Mouse (Mus musculus) G1E (cell line): ENCODE results near the gene Olfr90. TPM values are rescaled to one million over a fixed set of nuclear protein-coding genes. Genes with fewer than 3 reads are reported as not detected.

Experiments used
- ATAC-seq: 2 replicates; pipeline ENCODE4 v1.8.0; 2016; ENCODE audit warnings: mild to moderate bottlenecking; ENCODE audit not compliant: insufficient number of reproducible peaks, poor library complexity, low FRiP score, severe bottlenecking; ENCODE audit errors: extremely low read depth
- DNase-seq: peaks from one replicate; pipeline ENCODE4 v3.0.0; 2012; ENCODE audit warnings: low spot score
- H3K27me3 ChIP-seq: 2 replicates; pipeline ENCODE4 v1.6.1; 2012; ENCODE audit warnings: mild to moderate bottlenecking, low read length, inconsistent platforms; ENCODE audit not compliant: insufficient read depth
- H3K36me3 ChIP-seq: replicated peaks from 2 replicates; pipeline ENCODE3; 2012; ENCODE audit warnings: mild to moderate bottlenecking, inconsistent platforms
- H3K4me1 ChIP-seq: 2 replicates; pipeline ENCODE4 v1.6.1; 2012; ENCODE audit warnings: low read depth, low read length, inconsistent platforms, mixed read lengths; ENCODE audit not compliant: insufficient read depth
- H3K4me3 ChIP-seq: 2 replicates; pipeline ENCODE4 v1.5.1; 2012; ENCODE audit warnings: low read depth, mild to moderate bottlenecking, inconsistent platforms, low read length, moderate library complexity, mixed read lengths
- H3K9me3 ChIP-seq: replicated peaks from 2 replicates; pipeline ENCODE4 v1.6.1; 2012; ENCODE audit warnings: inconsistent platforms
- CTCF ChIP-seq: IDR thresholded peaks from 2 replicates; pipeline ENCODE4 v1.5.1; 2012; ENCODE audit warnings: low read depth, low read length, inconsistent platforms, mixed read lengths
- GATA1 ChIP-seq: IDR thresholded peaks from 2 replicates; pipeline ENCODE4 v1.6.1; 2012; ENCODE audit warnings: borderline replicate concordance, low read length, inconsistent platforms, mixed read lengths
- GATA2 ChIP-seq: IDR thresholded peaks from 2 replicates; pipeline ENCODE4 v1.6.1; 2012; ENCODE audit warnings: low read depth, low read length, inconsistent platforms, borderline replicate concordance
- POLR2AphosphoS5 ChIP-seq: IDR thresholded peaks from 2 replicates; pipeline ENCODE4 v1.6.1; 2012; ENCODE audit warnings: low read depth, low read length, inconsistent platforms; ENCODE audit not compliant: insufficient replicate concordance
- TAL1 ChIP-seq: conservative IDR thresholded peaks from 2 replicates; pipeline ENCODE4 v1.6.1; 2012; ENCODE audit warnings: low read depth, low read length, inconsistent platforms, mixed read lengths
- polyA plus RNA-seq: library from polyadenylated mRNA; stranded (reverse); fragments of >175 nt; gene quantifications from 2 replicates; pipeline ENCODE4 v1.2.3, GENCODE M21; 2012
- total RNA-seq, 2 experiments: library from RNA; stranded (forward) in 1 of 2; stranded (reverse) in 1 of 2; fragments of 200-1000 nt in 1 of 2; fragments of >200 nt in 1 of 2; fragmentation: Nextera tagmentation in 1 of 2; gene quantifications; 2 replicates each; pipeline ENCODE4 v1.2.3; 2014 to 2017

Olfr90 gene
- total and polyA plus RNA-seq, 3 experiments: 0.27 TPM; not detected in 2

DNA sequence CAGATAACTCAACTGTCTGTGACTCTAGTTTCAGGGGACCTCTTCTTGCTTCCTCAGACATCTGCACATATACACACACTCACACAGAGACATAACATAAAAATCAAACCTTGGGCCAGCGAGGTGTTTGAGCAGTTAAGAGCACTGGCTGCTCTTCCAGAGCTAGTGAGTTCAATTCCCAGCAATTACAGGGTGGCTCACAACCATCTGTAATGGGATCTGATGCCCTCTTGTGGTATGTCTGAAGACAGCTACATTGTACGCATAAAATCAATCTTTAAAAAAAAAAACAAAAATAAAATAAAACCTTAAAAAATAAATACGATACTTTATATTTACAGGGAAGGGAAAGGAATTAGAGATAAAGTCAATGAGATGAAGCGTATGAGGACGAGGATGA is 3.7 kb downstream of the Olfr90 start:
- no peaks in the 10 kb centered on the region for H3K9me3 ChIP-seq
- peaks cover 5% of the 10 kb centered on the region; the same call in 1 of the 2 replicates for H3K27me3 ChIP-seq
- H3K4me1 ChIP-seq: no peaks in the 10 kb centered on the region
- DNase-seq (no peak), ATAC-seq (no peak)
- no peaks in the 10 kb centered on the region for H3K36me3 ChIP-seq
- no peak overlapping the region for H3K4me3 ChIP-seq
- TF ChIP-seq GATA2: no peak
- no peak for TF ChIP-seq GATA1
- no peak for TF ChIP-seq POLR2AphosphoS5
- no peak for TF ChIP-seq CTCF
- TF ChIP-seq TAL1: no peak

DNA sequence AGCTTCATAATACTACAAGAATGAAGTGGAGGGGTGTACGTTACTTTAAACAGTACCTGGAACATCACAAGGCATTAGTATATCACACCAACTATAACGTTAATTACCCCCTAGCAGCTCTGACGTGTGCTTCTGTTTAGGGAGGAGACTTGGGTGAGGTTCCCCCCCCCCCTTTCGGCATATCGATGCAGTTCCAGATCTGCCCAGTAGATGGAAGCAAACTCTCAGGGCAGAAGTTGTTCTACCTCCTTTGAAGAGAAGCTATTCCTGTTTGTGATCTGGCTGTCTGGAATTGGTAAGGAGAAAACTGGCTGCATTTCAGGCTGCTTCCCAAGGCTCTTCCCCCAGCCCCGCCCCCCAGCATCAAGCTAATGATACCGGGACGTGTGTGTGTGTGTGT is 5.0 kb downstream of the Olfr90 start:
- Histone ChIP-seq H3K9me3 (no peaks in the 10 kb centered on the region), H3K36me3 (no peaks in the 10 kb centered on the region), H3K4me1 (no peaks in the 10 kb centered on the region), H3K4me3 (no peak overlapping the region), H3K27me3 (peaks cover 5% of the 10 kb centered on the region; the same call in 1 of the 2 replicates)
- peak; percentile 22 for DNase-seq
- ATAC-seq: peak; percentile 28; the same call in 1 of the 2 replicates
- TF ChIP-seq GATA2 (no peak), CTCF (0 out of 2 replicates have a peak, but pooled peaks have one; percentile 28)

DNA sequence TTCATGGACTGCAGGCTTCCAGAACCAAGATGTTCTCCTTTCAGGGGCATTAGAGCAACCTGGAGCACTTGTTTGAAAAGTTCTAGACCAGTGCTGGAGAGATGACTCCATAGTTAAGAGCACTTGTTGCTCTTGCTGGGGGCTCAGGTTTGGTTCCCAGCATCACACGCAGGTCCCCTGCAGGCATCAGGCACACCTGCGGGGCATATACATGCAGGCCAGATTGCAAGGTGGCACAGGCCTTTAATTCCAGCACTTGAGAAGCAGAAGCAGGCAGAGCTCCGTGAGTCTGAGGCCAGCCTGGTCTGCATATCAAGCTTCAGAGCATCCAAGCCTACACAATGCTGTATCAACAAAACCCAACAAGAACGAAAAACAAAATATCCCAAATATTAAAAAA is 6.6 kb downstream of the Olfr90 start:
- Histone ChIP-seq H3K4me1 (no peaks in the 10 kb centered on the region), H3K4me3 (no peak overlapping the region), H3K27me3 (peaks cover 5% of the 10 kb centered on the region; the same call in 1 of the 2 replicates), H3K9me3 (no peaks in the 10 kb centered on the region), H3K36me3 (no peaks in the 10 kb centered on the region)
- TF ChIP-seq POLR2AphosphoS5: no peak
- no peak for TF ChIP-seq GATA1
- no peak for TF ChIP-seq GATA2
- TF ChIP-seq CTCF: no peak
- no peak for TF ChIP-seq TAL1
- DNase-seq (no peak), ATAC-seq (no peak)

DNA sequence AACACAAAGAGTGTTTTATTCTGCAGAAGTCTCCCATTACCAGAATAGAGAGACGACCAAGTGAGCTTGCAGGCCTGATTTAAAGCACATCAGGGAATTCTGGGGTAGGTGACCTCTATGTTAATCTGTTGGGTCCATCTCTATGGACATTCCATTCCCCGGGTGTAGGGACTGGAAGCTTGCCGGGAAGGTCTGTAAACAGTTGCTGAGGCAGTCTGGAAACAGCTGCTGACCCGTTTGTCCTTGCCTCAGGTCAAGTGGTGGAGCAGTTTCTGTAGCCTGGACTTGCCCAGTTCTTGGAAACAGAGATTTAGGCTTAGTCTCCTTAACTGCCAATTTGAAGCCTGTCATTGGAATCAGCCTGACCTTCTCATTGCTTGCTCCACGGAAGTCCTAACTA is 8.2 kb downstream of the Olfr90 start:
- DNase-seq (no peak), ATAC-seq (no peak)
- Histone ChIP-seq H3K4me1 (no peaks in the 10 kb centered on the region), H3K27me3 (0 out of 2 replicates have a peak, but pooled peaks cover 2% of the 10 kb centered on the region), H3K9me3 (no peaks in the 10 kb centered on the region), H3K4me3 (no peak overlapping the region), H3K36me3 (peaks cover 2% of the 10 kb centered on the region)
- TF ChIP-seq CTCF (no peak), POLR2AphosphoS5 (no peak), GATA1 (no peak), GATA2 (no peak), TAL1 (no peak)

DNA sequence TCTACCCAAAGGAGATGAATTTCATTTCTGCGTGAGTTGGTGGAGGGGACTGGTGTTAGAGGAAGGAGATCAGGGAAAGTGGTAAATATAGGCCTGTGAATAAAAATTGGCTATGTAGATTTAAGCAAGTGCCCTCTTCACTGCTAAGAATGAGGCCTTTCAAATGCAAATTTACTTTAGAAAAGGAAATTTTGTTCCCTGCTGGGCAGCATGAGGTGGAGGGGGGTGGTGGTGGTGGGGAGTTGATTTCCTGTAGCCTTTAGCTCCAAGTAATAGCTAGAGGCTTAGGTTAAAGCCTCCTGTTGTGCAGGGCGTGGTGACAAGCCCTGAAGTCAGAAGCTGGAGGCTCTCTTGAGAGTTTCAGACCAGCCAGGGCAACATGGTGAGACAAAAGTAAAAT is 9.3 kb downstream of the Olfr90 start:
- 0 out of 2 replicates have a peak, but pooled peaks cover 2% of the 10 kb centered on the region for H3K27me3 ChIP-seq
- peaks cover 9% of the 10 kb centered on the region for H3K36me3 ChIP-seq
- ATAC-seq (no peak), DNase-seq (no peak)
- H3K4me1 ChIP-seq: no peaks in the 10 kb centered on the region
- no peaks in the 10 kb centered on the region for H3K9me3 ChIP-seq
- H3K4me3 ChIP-seq: no peak overlapping the region
- no peak for TF ChIP-seq GATA1
- no peak for TF ChIP-seq CTCF
- no peak for TF ChIP-seq POLR2AphosphoS5
- TF ChIP-seq TAL1: no peak
- TF ChIP-seq GATA2: no peak

DNA sequence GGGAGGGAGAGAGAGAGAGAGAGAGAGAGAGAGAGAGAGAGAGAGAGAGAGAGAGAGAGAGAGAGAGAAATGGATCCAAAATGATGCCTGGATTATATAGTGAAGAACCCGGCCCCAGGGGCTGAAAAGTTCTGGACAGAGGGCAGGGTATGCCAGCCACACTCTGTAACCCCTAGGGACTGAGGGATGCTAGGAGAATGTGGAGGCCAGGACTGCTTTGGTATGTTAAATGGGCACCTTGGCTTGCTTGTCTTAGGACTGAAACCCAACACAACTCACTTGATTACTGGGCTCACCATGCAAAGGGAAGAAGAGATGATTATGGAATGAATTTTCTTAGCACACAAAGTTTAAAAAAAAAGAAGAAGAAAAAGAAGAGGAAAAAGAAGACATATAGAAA is 10.1 kb downstream of the Olfr90 start:
- 0 out of 2 replicates have a peak, but pooled peaks cover 2% of the 10 kb centered on the region for H3K27me3 ChIP-seq
- no peaks in the 10 kb centered on the region for H3K4me1 ChIP-seq
- ATAC-seq (no peak), DNase-seq (no peak)
- TF ChIP-seq GATA1: no peak
- no peak for TF ChIP-seq TAL1
- TF ChIP-seq POLR2AphosphoS5: no peak
- no peak for TF ChIP-seq GATA2
- no peaks in the 10 kb centered on the region for H3K9me3 ChIP-seq
- H3K36me3 ChIP-seq: peaks cover 16% of the 10 kb centered on the region
- no peak overlapping the region for H3K4me3 ChIP-seq

DNA sequence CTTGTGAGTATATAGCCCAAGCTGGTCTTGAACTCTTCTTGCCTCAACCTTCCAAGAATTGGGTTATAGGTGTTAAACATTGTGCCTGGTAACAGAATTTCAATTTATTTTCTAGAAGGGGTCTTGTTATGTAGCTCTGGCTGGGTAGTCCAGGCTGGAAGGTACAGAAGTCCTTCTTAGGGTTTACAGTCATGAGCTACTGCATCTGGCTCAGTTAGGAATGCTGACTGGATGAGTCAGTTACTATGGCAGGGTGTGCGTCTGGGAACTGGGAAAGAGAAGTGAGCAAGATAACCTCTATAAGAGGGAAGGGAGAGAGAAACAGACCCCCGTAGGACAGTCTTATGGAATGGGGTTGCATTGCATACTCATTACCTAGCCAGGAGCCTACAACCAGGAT is 12.5 kb downstream of the Olfr90 start:
- Histone ChIP-seq H3K4me1 (no peaks in the 10 kb centered on the region), H3K36me3 (peaks cover 33% of the 10 kb centered on the region), H3K27me3 (0 out of 2 replicates have a peak, but pooled peaks cover 2% of the 10 kb centered on the region), H3K4me3 (no peak overlapping the region), H3K9me3 (no peaks in the 10 kb centered on the region)
- ATAC-seq (no peak), DNase-seq (no peak)
- TF ChIP-seq TAL1 (no peak), GATA2 (no peak), GATA1 (no peak), CTCF (no peak), POLR2AphosphoS5 (no peak)
